ENCODE assay signal across 8 mouse cellular contexts in the genomic region with DNA sequence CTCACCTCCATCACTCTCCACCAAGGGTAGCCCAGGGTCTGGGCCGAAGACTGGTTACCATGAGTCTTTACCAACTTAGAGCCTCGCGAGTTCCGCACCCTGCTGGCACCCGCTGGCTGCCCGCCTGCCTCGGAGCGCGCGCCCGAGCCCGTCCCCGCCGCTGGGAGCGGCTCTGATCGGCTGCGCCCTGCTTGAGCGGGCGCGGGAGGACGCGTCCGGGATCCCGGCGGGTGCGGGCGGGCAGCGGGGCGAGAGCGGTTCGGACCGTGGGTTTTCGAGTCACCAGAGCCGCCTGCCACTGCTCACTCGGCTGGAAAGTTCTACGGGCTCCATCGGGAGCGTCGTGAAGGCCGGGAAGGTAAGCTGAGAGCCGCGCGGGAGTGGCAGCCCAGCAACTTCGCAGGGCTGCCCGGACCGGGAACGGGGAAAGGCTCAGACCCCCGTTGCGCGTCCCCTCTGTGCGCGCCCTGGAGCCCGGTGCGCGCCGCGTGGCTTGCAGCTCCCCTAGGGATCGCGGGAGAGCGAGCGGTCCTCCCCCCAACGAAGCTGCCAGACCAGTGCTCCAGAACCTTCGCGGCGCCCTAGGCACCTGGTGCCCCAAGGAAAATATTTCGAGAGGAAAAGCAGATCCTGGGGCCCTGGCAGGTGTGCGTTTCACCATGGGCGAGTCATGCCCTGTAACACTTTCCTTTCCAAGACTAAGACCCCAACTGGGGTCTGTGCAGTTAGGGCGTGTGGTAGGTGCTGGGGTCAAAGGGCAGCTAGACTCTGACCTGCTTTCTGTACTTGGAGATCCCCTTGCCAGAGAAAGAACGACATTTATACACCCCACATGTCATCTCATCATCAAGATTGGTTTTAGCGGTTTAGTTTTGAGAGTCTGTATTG. TPM values are rescaled to one million over a fixed set of nuclear protein-coding genes. Genes with fewer than 3 reads are reported as not detected.
DNase-seq lines count a peak whose midpoint lies in the region; ATAC-seq lines count a peak whose summit lies in the region.

No protein-coding gene starts in this region.

- 2% methylated on average over 71 of the region's 71 CpGs for WGBS in forebrain, embryonic 11.5 days
- 1% methylated on average over 71 of the region's 71 CpGs for WGBS in liver, embryonic 15.5 days (ENCODE audit: insufficient replicate concordance)

- peak; percentile 82 for ATAC-seq in forebrain, embryonic 11.5 days (replicated peaks; ENCODE audit: low FRiP score)
- 0 out of 4 replicates have a peak, but pooled peaks have one; percentile 25 to 42 for ATAC-seq in hematopoietic stem cell, adult 5-6 weeks (replicated peaks in 1 of 2; ENCODE audit: insufficient read depth in 1 of 2, low FRiP score in 2 of 2, low TSS enrichment in 1 of 2, low read depth in 1 of 2, poor library complexity in 2 of 2, severe bottlenecking in 2 of 2)
- ATAC-seq in liver, embryonic 15.5 days (ENCODE audit: insufficient read depth): no peak

- H3K4me3 ChIP-seq in forebrain, embryonic 11.5 days (ENCODE audit: low read depth, low read length): peak overlapping the region; percentile 42
- peak overlapping the region; percentile 41 for H3K4me3 ChIP-seq in liver, embryonic 15.5 days (replicated peaks)

- H3K4me2 ChIP-seq in forebrain, embryonic 11.5 days (ENCODE audit: low read depth, low read length, severe bottlenecking): peak overlapping the region; percentile 81
- peak overlapping the region; percentile 66 for H3K4me2 ChIP-seq in liver, embryonic 15.5 days

- peak overlapping the region; percentile 37 for H3K9ac ChIP-seq in forebrain, embryonic 11.5 days (ENCODE audit: low read length)
- H3K9ac ChIP-seq in liver, embryonic 15.5 days: no peak overlapping the region

- no peaks in the 10 kb centered on the region for H3K9me3 ChIP-seq in forebrain, embryonic 11.5 days (ENCODE audit: control insufficient read depth, low read length)
- H3K9me3 ChIP-seq in liver, embryonic 15.5 days (replicated peaks): no peaks in the 10 kb centered on the region

- no peaks in the 10 kb centered on the region for H3K36me3 ChIP-seq in forebrain, embryonic 11.5 days (ENCODE audit: control insufficient read depth, insufficient read depth, low read length)
- H3K36me3 ChIP-seq in liver, embryonic 15.5 days (replicated peaks): no peaks in the 10 kb centered on the region

- H3K27me3 ChIP-seq in forebrain, embryonic 11.5 days (ENCODE audit: control insufficient read depth, insufficient read depth, low read length): peaks cover 22% of the 10 kb centered on the region
- peaks cover 38% of the 10 kb centered on the region for H3K27me3 ChIP-seq in liver, embryonic 15.5 days

- no peaks in the 10 kb centered on the region for H3K4me1 ChIP-seq in forebrain, embryonic 11.5 days (replicated peaks; ENCODE audit: control insufficient read depth, insufficient read depth, low read length)
- H3K4me1 ChIP-seq in liver, embryonic 15.5 days (replicated peaks): no peaks in the 10 kb centered on the region

- DNase-seq in layer of hippocampus, adult 18-20 months (ENCODE audit: low spot score in 2 of 2): peak; percentile 15 to 18
- DNase-seq in layer of hippocampus, adult 11-12 months (ENCODE audit: low spot score): no peak
- peak; percentile 64 for DNase-seq in ZHBTc4 (ENCODE audit: low read depth, low spot score)
- DNase-seq in forebrain, embryonic 11.5 days (ENCODE audit: low spot score): peak; percentile 70
- DNase-seq in right cerebral cortex, postnatal 10 days (ENCODE audit: low spot score in 2 of 2): peak; percentile 23 to 26
- DNase-seq in spleen, postnatal 10 days (ENCODE audit: low spot score in 2 of 2): no peak

- no peak overlapping the region for H3K27ac ChIP-seq in forebrain, embryonic 11.5 days (ENCODE audit: low read depth, low read length)
- H3K27ac ChIP-seq in liver, embryonic 15.5 days (replicated peaks): no peak overlapping the region

RNA-seq across cellular contexts. Expression of a gene that starts 46.1 kb away (rescaled TPM):
- 1 to 10 TPM; 3.6 to 4.0 TPM for total RNA-seq in layer of hippocampus, adult 18-20 months (2021)
- 1.5 and 2.4 TPM in 2 replicates for polyA plus RNA-seq in forebrain, embryonic 11.5 days (2014; fragmentation: Nextera tagmentation; extraction: Ambion mirVana)
- not detected in 2 replicates for total RNA-seq in hematopoietic stem cell, adult 5-6 weeks (2017)
- 0.16 and 0.21 TPM in 2 replicates for polyA plus RNA-seq in liver, embryonic 15.5 days (2015; fragmentation: Nextera tagmentation; extraction: Ambion mirVana)

Comparison
In these comparisons a context has a peak if more than half of its experiments do, and no peak if none do; other contexts are left out.
1. DNase-seq: peak in layer of hippocampus, adult 18-20 months (2 of 2), ZHBTc4 (single experiment), forebrain, embryonic 11.5 days (single experiment) and right cerebral cortex, postnatal 10 days (2 of 2); none in layer of hippocampus, adult 11-12 months (single experiment) and spleen, postnatal 10 days (0 of 2).